Mouse (Mus musculus): ENCODE measurements around the gene Cpz.
A peak's percentile ranks its signal among the peaks of the same experiment; 100 is the strongest.

The Cpz gene

GRCm38 (mm10) chr5:35530442-35530841, 4.9 kb upstream of the Cpz start:
- peak in 1 of 2 experiments; percentile 33 for DNase-seq (ENCODE audit: low spot score in 2 of 2)

- no peak for DNase-seq (ENCODE audit: low spot score in 2 of 2)
Observed at GRCm38 (mm10) chr5:35524381-35524780, 1.1 kb downstream of the Cpz start.

GRCm38 (mm10) chr5:35523735-35524134, 1.8 kb downstream of the Cpz start:
- peak in 1 of 2 experiments; percentile 49 for DNase-seq (ENCODE audit: low spot score in 2 of 2)

- no peak for DNase-seq (ENCODE audit: low spot score in 2 of 2)
Observed at GRCm38 (mm10) chr5:35516781-35517180, 8.7 kb downstream of the Cpz start.

GRCm38 (mm10) chr5:35510589-35510988, 14.9 kb downstream of the Cpz start:
- DNase-seq (ENCODE audit: low spot score in 2 of 2): peak in 1 of 2 experiments; percentile 35

GRCm38 (mm10) chr5:35505016-35505415, 20.5 kb downstream of the Cpz start:
- no peak for DNase-seq (ENCODE audit: low spot score in 2 of 2)

GRCm38 (mm10) chr5:35497344-35497743, 28.2 kb downstream of the Cpz start:
- DNase-seq (ENCODE audit: low spot score in 2 of 2): no peak

GRCm38 (mm10) chr5:35495989-35496388, 29.5 kb downstream of the Cpz start:
- no peak for DNase-seq (ENCODE audit: low spot score in 2 of 2)

GRCm38 (mm10) chr5:35494773-35495390, 30.6 kb downstream of the Cpz start:
- DNase-seq (ENCODE audit: low spot score in 2 of 2): no peak

GRCm38 (mm10) chr5:35493770-35494169, 31.7 kb downstream of the Cpz start:
- no peak for DNase-seq (ENCODE audit: low spot score in 2 of 2)

GRCm38 (mm10) chr5:35479521-35479920, 46.0 kb downstream of the Cpz start:
- peak in 1 of 2 experiments; percentile 16 for DNase-seq (ENCODE audit: low spot score in 2 of 2)

- no peak for DNase-seq (ENCODE audit: low spot score in 2 of 2)
Observed at GRCm38 (mm10) chr5:35475236-35475635, 50.3 kb downstream of the Cpz start.

- no peak for DNase-seq (ENCODE audit: low spot score in 2 of 2)
Observed at GRCm38 (mm10) chr5:35470885-35471528, 54.5 kb downstream of the Cpz start.

- no peak for DNase-seq (ENCODE audit: low spot score in 2 of 2)
Observed at GRCm38 (mm10) chr5:35465966-35466635, 59.4 kb downstream of the Cpz start.

GRCm38 (mm10) chr5:35462081-35462480, 63.4 kb downstream of the Cpz start:
- DNase-seq (ENCODE audit: low spot score in 2 of 2): no peak

GRCm38 (mm10) chr5:35459760-35460159, 65.7 kb downstream of the Cpz start:
- no peak for DNase-seq (ENCODE audit: low spot score in 2 of 2)

- DNase-seq (ENCODE audit: low spot score in 2 of 2): no peak
Observed at GRCm38 (mm10) chr5:35458267-35458666, 67.2 kb downstream of the Cpz start.

- DNase-seq (ENCODE audit: low spot score in 2 of 2): no peak
Observed at GRCm38 (mm10) chr5:35457364-35457763, 68.1 kb downstream of the Cpz start.

GRCm38 (mm10) chr5:35454187-35454800, 71.2 kb downstream of the Cpz start:
- DNase-seq (ENCODE audit: low spot score in 2 of 2): peak; percentile 24 to 28

All from frontal cortex, postnatal 10 days (tissue).